Mouse (Mus musculus) effector memory CD4-positive, alpha-beta T cell, adult 5 months (primary cell): ENCODE results near the gene Papln. TPM values are rescaled to one million over a fixed set of nuclear protein-coding genes. Genes with fewer than 3 reads are reported as not detected.

Experiments used
- polyA plus RNA-seq: library from polyadenylated mRNA; unstranded; fragments of 100-300 nt; shearing (Covaris generic); gene quantifications from one replicate; pipeline ENCODE4 v1.2.1, GENCODE M21; 2017

Papln gene
- polyA plus RNA-seq: not detected

GRCm38 (mm10) chr12:83763311-83764043 is at the start of gene Papln:
Gene Papln, plus strand, starts transcription at chr12:83763634.

Other genes starting within 250 kb of the Papln start
- 12.1 TPM for gene Dcaf4, start 243.2 kb upstream of the Papln start, polyA plus RNA-seq
- gene Zfyve1, start 166.4 kb upstream of the Papln start, polyA plus RNA-seq: 8.5 TPM
- gene Rbm25, start 132.4 kb upstream of the Papln start, polyA plus RNA-seq: 339 TPM
- 118 TPM for gene Psen1, start 75.5 kb upstream of the Papln start, polyA plus RNA-seq
- gene Numb, start 158.3 kb downstream of the Papln start, polyA plus RNA-seq: 45.8 TPM
- 24.7 TPM for gene Riox1, start 187.0 kb downstream of the Papln start, polyA plus RNA-seq
- not detected for gene Heatr4, start 221.2 kb downstream of the Papln start, polyA plus RNA-seq
- 14.7 TPM for gene Acot2, start 224.2 kb downstream of the Papln start, polyA plus RNA-seq
- gene Acot1, start 245.9 kb downstream of the Papln start, polyA plus RNA-seq: not detected